Mouse (Mus musculus) G1E (cell line): ENCODE measurements around the gene Fam222a. TPM values are rescaled to one million over a fixed set of nuclear protein-coding genes. Genes with fewer than 3 reads are reported as not detected.
A peak's percentile ranks its signal among the peaks of the same experiment; 100 is the strongest.

Experiments used
- ATAC-seq: 2 replicates; pipeline ENCODE4 v1.8.0; 2016; ENCODE audit warnings: mild to moderate bottlenecking; ENCODE audit not compliant: insufficient number of reproducible peaks, poor library complexity, low FRiP score, severe bottlenecking; ENCODE audit errors: extremely low read depth
- DNase-seq: peaks from one replicate; pipeline ENCODE4 v3.0.0; 2012; ENCODE audit warnings: low spot score
- H3K27me3 ChIP-seq: 2 replicates; pipeline ENCODE4 v1.6.1; 2012; ENCODE audit warnings: mild to moderate bottlenecking, low read length, inconsistent platforms; ENCODE audit not compliant: insufficient read depth
- H3K36me3 ChIP-seq: replicated peaks from 2 replicates; pipeline ENCODE3; 2012; ENCODE audit warnings: mild to moderate bottlenecking, inconsistent platforms
- H3K4me1 ChIP-seq: 2 replicates; pipeline ENCODE4 v1.6.1; 2012; ENCODE audit warnings: low read depth, low read length, inconsistent platforms, mixed read lengths; ENCODE audit not compliant: insufficient read depth
- H3K4me3 ChIP-seq: 2 replicates; pipeline ENCODE4 v1.5.1; 2012; ENCODE audit warnings: low read depth, mild to moderate bottlenecking, inconsistent platforms, low read length, moderate library complexity, mixed read lengths
- H3K9me3 ChIP-seq: replicated peaks from 2 replicates; pipeline ENCODE4 v1.6.1; 2012; ENCODE audit warnings: inconsistent platforms
- CTCF ChIP-seq: IDR thresholded peaks from 2 replicates; pipeline ENCODE4 v1.5.1; 2012; ENCODE audit warnings: low read depth, low read length, inconsistent platforms, mixed read lengths
- GATA1 ChIP-seq: IDR thresholded peaks from 2 replicates; pipeline ENCODE4 v1.6.1; 2012; ENCODE audit warnings: borderline replicate concordance, low read length, inconsistent platforms, mixed read lengths
- GATA2 ChIP-seq: IDR thresholded peaks from 2 replicates; pipeline ENCODE4 v1.6.1; 2012; ENCODE audit warnings: low read depth, low read length, inconsistent platforms, borderline replicate concordance
- POLR2AphosphoS5 ChIP-seq: IDR thresholded peaks from 2 replicates; pipeline ENCODE4 v1.6.1; 2012; ENCODE audit warnings: low read depth, low read length, inconsistent platforms; ENCODE audit not compliant: insufficient replicate concordance
- TAL1 ChIP-seq: conservative IDR thresholded peaks from 2 replicates; pipeline ENCODE4 v1.6.1; 2012; ENCODE audit warnings: low read depth, low read length, inconsistent platforms, mixed read lengths
- polyA plus RNA-seq: library from polyadenylated mRNA; stranded (reverse); fragments of >175 nt; gene quantifications from 2 replicates; pipeline ENCODE4 v1.2.3, GENCODE M21; 2012
- total RNA-seq, 2 experiments: library from RNA; stranded (forward) in 1 of 2; stranded (reverse) in 1 of 2; fragments of 200-1000 nt in 1 of 2; fragments of >200 nt in 1 of 2; fragmentation: Nextera tagmentation in 1 of 2; gene quantifications; 2 replicates each; pipeline ENCODE4 v1.2.3; 2014 to 2017

Gene Fam222a
- total and polyA plus RNA-seq, 3 experiments = 0.71 to 6.9 (median 3.8) TPM

DNA sequence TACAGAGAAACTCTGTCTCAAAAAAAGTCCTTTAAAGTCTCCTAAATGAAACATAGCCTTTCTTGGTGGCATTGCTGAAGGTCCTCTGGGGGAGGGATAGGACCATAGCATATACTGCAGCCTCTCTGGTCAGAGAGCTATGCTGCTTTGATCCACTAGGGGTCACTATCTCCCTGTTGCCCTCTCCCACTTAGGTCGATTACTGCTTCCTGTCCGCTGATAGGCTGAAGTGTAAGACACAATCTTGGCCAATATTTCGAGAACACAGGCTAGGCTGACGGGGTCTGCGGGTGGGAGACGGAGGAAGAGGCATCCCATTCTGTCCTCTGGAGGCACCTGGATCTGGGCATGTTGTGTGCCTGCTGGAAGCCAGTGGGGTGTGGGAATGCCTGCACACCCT lies 52.5 kb downstream of the Fam222a start:
- no peaks in the 10 kb centered on the region for H3K36me3 ChIP-seq
- no peak overlapping the region for H3K4me3 ChIP-seq
- H3K9me3 ChIP-seq = no peaks in the 10 kb centered on the region
- peaks cover 14% of the 10 kb centered on the region for H3K4me1 ChIP-seq
- H3K27me3 ChIP-seq = peaks cover 31% of the 10 kb centered on the region
- peak; percentile 58 for DNase-seq
- peak; percentile 15; the same call in 1 of the 2 replicates for ATAC-seq
- TF ChIP-seq TAL1 = no peak
- no peak for TF ChIP-seq POLR2AphosphoS5
- TF ChIP-seq GATA1 = no peak
- TF ChIP-seq GATA2 = no peak
- peak; percentile 91 for TF ChIP-seq CTCF

DNA sequence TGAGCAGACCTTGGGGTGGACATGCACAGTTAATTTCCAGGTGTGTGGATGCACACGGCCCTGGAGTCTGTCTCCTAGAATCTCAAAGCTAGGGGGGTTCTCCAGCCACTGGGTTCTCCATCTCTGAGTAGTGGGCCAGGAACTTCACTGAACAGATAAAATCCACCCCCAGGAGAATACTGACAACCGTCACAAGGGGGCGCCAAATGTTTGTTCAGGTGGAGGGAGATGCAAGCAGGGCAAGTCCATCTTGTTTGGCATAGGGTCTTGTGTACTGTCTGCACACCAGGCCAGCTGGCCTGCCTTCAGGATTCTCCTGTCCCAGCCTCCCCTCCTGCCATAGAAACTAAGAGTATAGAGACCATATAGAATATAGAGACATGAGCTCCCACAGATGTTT lies 57.8 kb downstream of the Fam222a start:
- Histone ChIP-seq H3K4me1 (peaks cover 15% of the 10 kb centered on the region), H3K27me3 (peaks cover 43% of the 10 kb centered on the region), H3K4me3 (no peak overlapping the region), H3K9me3 (no peaks in the 10 kb centered on the region), H3K36me3 (no peaks in the 10 kb centered on the region)
- DNase-seq (peak; percentile 69), ATAC-seq (no peak)
- no peak for TF ChIP-seq GATA1
- TF ChIP-seq POLR2AphosphoS5 = no peak
- peak; percentile 39; the same call in 1 of the 2 replicates for TF ChIP-seq CTCF
- TF ChIP-seq TAL1 = no peak

DNA sequence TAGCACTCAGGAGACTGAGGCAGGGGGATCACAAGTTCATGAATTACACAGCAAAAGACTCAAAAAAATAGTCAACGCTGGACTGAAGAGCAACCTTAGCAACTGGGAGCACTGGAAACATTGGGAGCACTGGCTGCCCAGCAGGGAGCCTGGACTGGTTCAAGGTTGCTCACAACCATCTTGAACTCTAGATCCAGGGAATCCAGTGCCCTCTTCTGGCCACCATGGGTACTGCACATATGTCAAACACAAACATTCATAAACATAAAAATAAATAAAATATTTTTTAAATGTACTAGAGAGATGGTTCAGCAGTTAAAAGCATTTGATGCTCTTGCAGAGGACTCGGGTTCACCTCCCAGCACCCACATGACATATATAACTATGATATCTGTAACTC lies 63.5 kb downstream of the Fam222a start:
- DNase-seq = no peak
- no peaks in the 10 kb centered on the region for H3K9me3 ChIP-seq
- H3K4me3 ChIP-seq = no peak overlapping the region
- TF ChIP-seq GATA2 (no peak), CTCF (peak; percentile 58)
- H3K27me3 ChIP-seq = peaks cover 44% of the 10 kb centered on the region
- H3K4me1 ChIP-seq = peaks cover 13% of the 10 kb centered on the region
- no peak for ATAC-seq
- no peaks in the 10 kb centered on the region for H3K36me3 ChIP-seq

DNA sequence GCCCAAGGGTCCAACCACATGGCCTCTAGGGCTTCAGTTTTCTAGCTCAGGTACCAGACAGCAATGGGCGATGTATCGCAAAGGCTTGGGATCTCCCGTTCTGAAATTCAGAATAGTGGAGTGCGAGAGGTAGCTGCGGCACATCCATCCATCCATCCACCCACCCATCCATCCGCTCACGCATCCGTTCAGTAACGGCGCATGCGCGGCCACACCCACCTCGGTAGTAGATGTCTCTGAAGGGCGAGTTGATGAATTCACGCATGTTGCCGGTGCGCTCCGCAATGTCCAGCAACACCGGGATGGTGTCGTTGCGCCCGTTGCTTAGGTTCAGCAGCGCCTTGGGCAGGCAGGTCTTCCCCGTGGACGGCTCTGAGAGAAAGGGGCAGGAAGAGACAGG lies 68.3 kb downstream of the Fam222a start:
- ATAC-seq (no peak), DNase-seq (no peak)
- H3K27me3 ChIP-seq = peaks cover 43% of the 10 kb centered on the region
- no peaks in the 10 kb centered on the region for H3K9me3 ChIP-seq
- TF ChIP-seq CTCF (no peak), GATA1 (no peak), TAL1 (no peak), GATA2 (no peak), POLR2AphosphoS5 (no peak)
- H3K36me3 ChIP-seq = no peaks in the 10 kb centered on the region
- H3K4me1 ChIP-seq = peaks cover 10% of the 10 kb centered on the region
- H3K4me3 ChIP-seq = no peak overlapping the region

DNA sequence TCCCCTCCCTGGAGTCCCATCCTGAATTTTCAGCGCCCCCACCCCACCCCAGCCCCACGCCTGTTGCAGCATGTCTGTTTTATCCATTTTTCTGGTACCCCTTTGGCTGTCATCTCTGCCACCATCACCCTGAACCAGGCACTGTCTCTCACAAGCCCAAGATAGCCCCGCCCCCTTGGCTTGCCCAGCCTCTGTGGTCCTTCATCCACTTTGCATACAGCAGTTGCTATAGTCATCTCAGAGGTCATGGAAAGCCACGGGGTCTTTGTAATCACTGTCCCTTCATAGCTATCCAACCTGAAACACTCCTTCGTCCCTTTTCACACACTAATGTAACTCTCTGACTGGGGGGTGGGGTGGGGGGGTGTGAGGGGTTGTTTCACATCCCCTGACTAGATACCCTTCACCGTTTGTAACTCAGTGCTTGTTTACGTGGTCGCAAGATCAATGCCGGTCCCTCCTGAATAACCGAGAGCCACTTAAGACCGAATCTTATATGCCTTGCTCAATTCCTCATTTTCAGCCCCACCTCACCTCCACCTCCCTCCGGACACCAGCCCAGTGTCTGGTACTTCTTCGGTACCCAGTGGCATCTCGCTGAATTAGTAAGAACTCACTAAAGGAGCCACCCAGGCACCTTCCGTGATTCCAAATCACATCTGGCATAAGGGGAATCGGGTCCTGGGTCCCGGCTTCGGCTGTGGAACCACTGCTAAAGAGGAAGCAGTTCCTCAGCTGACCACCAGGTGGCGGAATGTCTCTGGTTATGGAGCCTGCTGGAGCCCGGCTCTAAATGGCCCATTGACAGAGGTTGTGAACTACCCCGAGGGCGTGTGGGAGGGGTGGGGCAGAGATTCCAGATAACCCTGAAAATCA lies 71.2 kb downstream of the Fam222a start:
- ATAC-seq (peak; percentile 58), DNase-seq (peak; percentile 86)
- Histone ChIP-seq H3K9me3 (no peaks in the 10 kb centered on the region), H3K4me1 (peaks cover 10% of the 10 kb centered on the region), H3K36me3 (no peaks in the 10 kb centered on the region), H3K27me3 (peaks cover 41% of the 10 kb centered on the region), H3K4me3 (no peak overlapping the region)
- TF ChIP-seq CTCF (peak; percentile 95), GATA2 (no peak)

DNA sequence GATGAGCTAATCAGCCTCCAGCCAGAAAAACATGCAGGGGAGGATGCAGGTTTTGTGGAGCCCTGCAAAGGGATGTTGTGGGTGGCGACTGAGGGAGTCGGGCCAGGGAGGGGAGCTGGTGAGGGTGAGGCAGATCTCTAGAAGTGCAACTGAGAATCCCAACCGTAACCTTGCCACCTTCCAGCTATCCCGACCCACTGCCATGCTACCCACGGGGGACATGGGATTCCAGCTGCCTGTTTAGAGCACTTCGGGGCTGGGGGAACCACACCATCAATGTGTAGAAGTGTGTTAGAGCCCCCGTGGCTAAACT lies 71.8 kb downstream of the Fam222a start:
- TF ChIP-seq POLR2AphosphoS5 (no peak), CTCF (no peak), TAL1 (no peak)
- Histone ChIP-seq H3K4me1 (peaks cover 11% of the 10 kb centered on the region), H3K27me3 (peaks cover 37% of the 10 kb centered on the region), H3K4me3 (no peak overlapping the region), H3K36me3 (no peaks in the 10 kb centered on the region), H3K9me3 (no peaks in the 10 kb centered on the region)
- no peak for DNase-seq
- no peak for ATAC-seq

DNA sequence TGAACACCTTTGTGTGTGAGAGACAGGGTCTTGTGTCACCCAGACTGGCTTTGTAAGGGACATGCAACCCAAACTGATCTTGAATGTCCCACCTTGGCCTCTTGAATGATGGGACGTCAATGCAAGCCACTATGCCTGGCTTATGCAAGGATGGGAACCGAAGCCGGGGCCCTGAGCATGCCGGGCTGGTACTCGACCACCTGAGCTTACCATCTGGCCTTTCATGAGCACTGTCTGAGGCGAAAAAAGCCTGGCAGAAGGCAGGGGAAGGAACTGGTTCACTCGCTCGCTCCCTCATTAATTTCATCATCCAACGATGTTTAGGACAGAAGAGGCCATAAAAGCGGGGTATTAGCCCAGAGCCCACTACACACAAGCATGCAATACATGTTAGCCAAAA lies 73.0 kb downstream of the Fam222a start:
- peaks cover 39% of the 10 kb centered on the region for H3K27me3 ChIP-seq
- no peak for DNase-seq
- TF ChIP-seq GATA1 = no peak
- no peak for TF ChIP-seq TAL1
- no peak for TF ChIP-seq POLR2AphosphoS5
- no peak for TF ChIP-seq GATA2
- no peak for TF ChIP-seq CTCF

More for the DNA sequence above, 73.0 kb downstream of the Fam222a start:
- Histone ChIP-seq H3K36me3 (no peaks in the 10 kb centered on the region), H3K9me3 (no peaks in the 10 kb centered on the region), H3K4me3 (no peak overlapping the region), H3K4me1 (peaks cover 18% of the 10 kb centered on the region)
- no peak for ATAC-seq
